1 mouse cellular context compared by ENCODE assay signal in the genomic region with DNA sequence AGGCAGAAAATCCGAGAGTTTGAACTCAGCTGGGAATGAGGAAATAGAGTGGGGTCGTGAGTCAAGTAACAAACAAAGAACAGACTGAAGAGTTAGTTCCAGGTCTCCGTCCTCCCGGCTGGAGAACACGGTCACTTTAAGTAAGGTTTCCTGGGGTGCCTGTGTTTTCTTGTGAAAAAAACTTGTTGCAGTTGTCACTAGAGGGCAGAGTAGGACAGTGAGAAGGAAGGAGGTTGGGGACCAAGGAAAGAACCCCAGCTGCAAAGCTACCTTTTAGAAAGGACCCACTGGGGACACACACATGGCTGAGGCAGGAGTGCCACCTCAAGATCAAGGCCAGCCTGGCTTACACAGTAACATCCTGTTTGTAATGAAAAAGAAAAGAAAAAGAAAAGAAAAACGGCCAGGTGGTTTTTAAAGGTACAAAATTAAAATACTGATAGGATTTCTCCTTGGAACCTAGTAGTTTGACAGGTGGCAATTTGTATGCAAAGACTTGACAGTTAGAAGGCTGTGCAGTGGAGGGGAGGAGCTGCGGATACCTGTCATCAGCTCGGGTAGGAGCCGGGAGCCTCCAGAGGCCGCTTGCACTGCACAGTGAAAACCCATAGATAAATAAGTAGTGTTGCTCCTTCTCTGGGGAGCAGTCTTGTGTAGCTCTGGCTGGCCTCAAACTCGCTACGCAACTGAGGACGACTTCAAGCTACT.
TF ChIP-seq lines count a peak whose summit lies in the region.

No protein-coding gene starts in this region.

TF ChIP-seq in MEL, 35 proteins besides CTCF, POLR2A, EP300 and RAD21:
- TF ChIP-seq TCF12 (IDR thresholded peaks at IDR 0.05; ENCODE audit: low read depth, low read length) = no peak
- TF ChIP-seq POLR2AphosphoS5 (IDR thresholded peaks at IDR 0.05; ENCODE audit: borderline replicate concordance, low read depth, low read length) = peak; percentile 72; the same call in 1 of the 2 replicates
- no peak for TF ChIP-seq ELF1 (IDR thresholded peaks at IDR 0.05; ENCODE audit: low read depth, low read length)
- TF ChIP-seq UBTF (IDR thresholded peaks at IDR 0.05; ENCODE audit: borderline replicate concordance, insufficient read depth, low read depth, low read length) = 0 out of 2 replicates have a peak, but pooled peaks have one; percentile 27
